Mouse (Mus musculus): Measurements from ENCODE around the gene Serpina3b. TPM values are rescaled to one million over a fixed set of nuclear protein-coding genes. Genes with fewer than 3 reads are reported as not detected.

The Serpina3b gene
- polyA plus RNA-seq, 1 experiment: not detected

- TF ChIP-seq CTCF (IDR thresholded peaks at IDR 0.05; ENCODE audit: control insufficient read depth, insufficient read depth, low read length) (no peak), POLR2A (IDR thresholded peaks at IDR 0.05; ENCODE audit: borderline replicate concordance, control insufficient read depth, low read depth, low read length) (no peak)
- Histone ChIP-seq H3K27ac (ENCODE audit: control insufficient read depth, insufficient read depth, low read depth, low read length, poor library complexity) (no peak overlapping the region), H3K4me1 (ENCODE audit: control insufficient read depth, insufficient read depth, low read length) (no peaks in the 10 kb centered on the region), H3K4me3 (replicated peaks; ENCODE audit: control insufficient read depth, low read depth, low read length) (no peak overlapping the region)
- 57% methylated on average over 4 of the region's 4 CpGs for WGBS
These were observed 57.2 kb downstream of the Serpina3b start for GRCm38 (mm10) chr12:104185046-104185445.

GRCm38 (mm10) chr12:104186041-104186581 is 58.3 kb downstream of the Serpina3b start:
- H3K27ac ChIP-seq (ENCODE audit: control insufficient read depth, insufficient read depth, low read depth, low read length, poor library complexity): no peak overlapping the region
- no peak for TF ChIP-seq POLR2A (IDR thresholded peaks at IDR 0.05; ENCODE audit: borderline replicate concordance, control insufficient read depth, low read depth, low read length)
- no peak for TF ChIP-seq CTCF (IDR thresholded peaks at IDR 0.05; ENCODE audit: control insufficient read depth, insufficient read depth, low read length)
- H3K4me3 ChIP-seq (replicated peaks; ENCODE audit: control insufficient read depth, low read depth, low read length): no peak overlapping the region
- H3K4me1 ChIP-seq (ENCODE audit: control insufficient read depth, insufficient read depth, low read length): no peaks in the 10 kb centered on the region
- 57% methylated on average over 3 of the region's 3 CpGs for WGBS

Other genes starting within 250 kb of the Serpina3b start
- gene Serpina1c, start 223.1 kb upstream of the Serpina3b start, polyA plus RNA-seq (2011; ENCODE audit: insufficient read depth, insufficient read length, low replicate concordance, missing spikeins): 15.6 and 41.6 TPM in 2 replicates
- gene Serpina1e, start 169.0 kb upstream of the Serpina3b start, polyA plus RNA-seq (2011; ENCODE audit: insufficient read depth, insufficient read length, low replicate concordance, missing spikeins): 13.2 and 51.9 TPM in 2 replicates
- gene Serpina11, start 138.0 kb upstream of the Serpina3b start, polyA plus RNA-seq (2011; ENCODE audit: insufficient read depth, insufficient read length, low replicate concordance, missing spikeins): 1.4 TPM in 1 of 2 replicates, not detected in the other
- gene Serpina9, start 114.2 kb upstream of the Serpina3b start, polyA plus RNA-seq (2011; ENCODE audit: insufficient read depth, insufficient read length, low replicate concordance, missing spikeins): not detected in 2 replicates
- gene Serpina12, start 83.6 kb upstream of the Serpina3b start, polyA plus RNA-seq (2011; ENCODE audit: insufficient read depth, insufficient read length, low replicate concordance, missing spikeins): 0.82 and 0.86 TPM in 2 replicates
- gene Serpina5, start 26.9 kb upstream of the Serpina3b start, polyA plus RNA-seq (2011; ENCODE audit: insufficient read depth, insufficient read length, low replicate concordance, missing spikeins): not detected in 2 replicates
- not detected in 2 replicates for gene Serpina3a, start 15.3 kb upstream of the Serpina3b start, polyA plus RNA-seq (2011; ENCODE audit: insufficient read depth, insufficient read length, low replicate concordance, missing spikeins)
- 1.3 and 2.2 TPM in 2 replicates for gene Serpina3c, start 25.9 kb downstream of the Serpina3b start, polyA plus RNA-seq (2011; ENCODE audit: insufficient read depth, insufficient read length, low replicate concordance, missing spikeins)
- 4.2 and 8.1 TPM in 2 replicates for gene Serpina3f, start 86.5 kb downstream of the Serpina3b start, polyA plus RNA-seq (2011; ENCODE audit: insufficient read depth, insufficient read length, low replicate concordance, missing spikeins)
- gene Serpina3g, start 108.2 kb downstream of the Serpina3b start, polyA plus RNA-seq (2011; ENCODE audit: insufficient read depth, insufficient read length, low replicate concordance, missing spikeins): 20.8 and 31.2 TPM in 2 replicates
- not detected in 2 replicates for gene Serpina3i, start 135.1 kb downstream of the Serpina3b start, polyA plus RNA-seq (2011; ENCODE audit: insufficient read depth, insufficient read length, low replicate concordance, missing spikeins)
- gene Serpina3j, start 186.6 kb downstream of the Serpina3b start, polyA plus RNA-seq (2011; ENCODE audit: insufficient read depth, insufficient read length, low replicate concordance, missing spikeins): not detected in 2 replicates
- gene Serpina3k, start 210.5 kb downstream of the Serpina3b start, polyA plus RNA-seq (2011; ENCODE audit: insufficient read depth, insufficient read length, low replicate concordance, missing spikeins): 10.8 and 39.1 TPM in 2 replicates
- gene Serpina3m, start 210.5 kb downstream of the Serpina3b start, polyA plus RNA-seq (2011; ENCODE audit: insufficient read depth, insufficient read length, low replicate concordance, missing spikeins): 2.2 TPM in 1 of 2 replicates, not detected in the other